Mouse (Mus musculus): ENCODE measurements at regions not wholly inside any gene's neighbourhood (a gene's known extent, or its start where the extent isn't known, plus 50 kb on each side); places are given as distances from the start of the nearest gene placed in this dataset.

DNA sequence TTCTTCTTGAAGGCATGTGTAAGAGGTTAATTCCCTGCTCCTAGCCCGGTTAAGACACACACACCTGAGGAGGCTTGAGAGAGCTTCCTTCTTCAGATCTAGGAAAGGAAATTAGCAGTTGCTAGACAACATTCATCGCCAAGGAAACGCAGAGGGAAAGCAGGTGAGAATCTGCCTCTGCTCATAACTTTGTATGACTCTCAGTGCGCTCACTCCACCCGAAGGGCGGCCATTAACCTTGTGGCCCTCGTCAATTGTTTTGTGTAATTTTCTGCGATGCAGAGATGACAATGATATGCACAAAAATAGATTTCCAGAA is 105.3 kb upstream of the Sgk1 start:
- no peak for DNase-seq

DNA sequence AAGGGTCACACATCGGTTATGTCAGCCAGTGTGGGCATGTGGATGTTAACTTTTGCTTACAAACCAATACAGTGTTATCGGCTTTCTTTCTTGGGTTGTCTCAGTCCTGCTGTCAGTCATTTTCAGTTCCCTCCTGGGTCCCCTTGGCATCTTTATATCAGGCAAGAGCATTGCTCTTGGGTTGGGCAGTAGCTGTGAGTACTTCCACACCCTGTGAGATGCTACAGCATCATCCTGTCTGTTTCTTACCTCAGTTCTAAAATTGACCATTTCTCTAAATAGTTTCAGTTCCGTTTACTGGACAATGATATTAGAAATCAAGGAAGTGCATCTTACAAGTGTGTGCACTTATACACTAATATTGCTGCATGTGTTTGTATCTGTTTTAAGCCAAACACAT is 104.9 kb upstream of the Sgk1 start:
- DNase-seq = no peak

DNA sequence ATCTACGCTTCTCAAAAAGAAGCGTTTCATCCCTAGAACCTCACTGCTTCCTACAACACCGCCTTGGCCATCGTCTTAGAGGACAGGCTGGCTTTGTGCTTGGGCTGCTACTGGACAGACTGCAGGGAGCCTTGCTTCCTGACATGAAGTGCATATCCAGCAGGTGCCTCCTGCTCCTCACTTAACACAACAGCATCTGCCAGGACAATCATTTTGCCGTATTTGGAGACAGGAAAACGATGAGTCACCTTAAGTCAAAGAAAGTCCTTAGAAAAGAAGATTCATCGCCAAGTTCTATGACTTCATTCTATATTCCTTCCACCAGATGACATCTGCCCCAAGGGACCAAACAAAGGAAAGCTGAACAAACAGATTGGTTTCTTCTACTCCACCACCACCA is 98.5 kb upstream of the Sgk1 start:
- DNase-seq = peak; percentile 31 to 84

DNA sequence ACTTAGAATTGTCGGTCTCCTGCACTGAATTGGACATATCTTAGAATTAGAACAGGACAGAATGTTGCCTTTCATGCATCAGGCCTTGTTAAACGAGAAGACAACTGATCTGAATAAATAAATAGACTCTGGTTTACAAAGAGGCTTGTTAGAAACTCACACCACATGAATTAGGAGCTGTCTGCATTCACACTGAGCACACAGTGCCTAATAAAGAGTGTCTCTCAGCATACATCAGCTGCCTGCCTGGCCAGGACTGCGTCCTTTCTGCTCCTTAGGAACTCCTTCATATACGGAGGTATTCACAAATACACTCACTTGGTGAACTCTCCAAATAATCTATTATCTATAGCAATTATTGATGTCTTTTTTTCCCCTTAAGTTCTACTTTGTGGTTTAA is 96.9 kb upstream of the Sgk1 start:
- no peak for DNase-seq

DNA sequence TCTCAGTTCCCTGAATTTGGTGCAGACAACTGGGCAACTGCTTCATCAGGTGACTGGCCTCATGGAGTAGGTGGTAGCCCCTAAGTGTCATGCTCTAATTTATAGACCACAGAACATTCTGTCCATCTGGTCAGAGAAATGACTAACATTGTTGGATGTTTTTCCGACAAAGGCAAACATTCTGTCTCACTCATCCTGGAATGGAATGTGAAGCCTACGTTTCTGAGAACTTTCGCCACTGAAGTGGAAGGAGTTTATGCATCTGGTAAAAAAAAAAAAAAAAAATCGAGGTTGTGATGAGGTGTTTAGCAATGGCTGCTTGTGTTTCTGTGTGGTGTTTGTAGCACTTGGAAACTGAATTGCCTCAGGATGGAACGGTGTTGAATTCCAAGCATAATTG is 96.2 kb upstream of the Sgk1 start:
- no peak for DNase-seq

DNA sequence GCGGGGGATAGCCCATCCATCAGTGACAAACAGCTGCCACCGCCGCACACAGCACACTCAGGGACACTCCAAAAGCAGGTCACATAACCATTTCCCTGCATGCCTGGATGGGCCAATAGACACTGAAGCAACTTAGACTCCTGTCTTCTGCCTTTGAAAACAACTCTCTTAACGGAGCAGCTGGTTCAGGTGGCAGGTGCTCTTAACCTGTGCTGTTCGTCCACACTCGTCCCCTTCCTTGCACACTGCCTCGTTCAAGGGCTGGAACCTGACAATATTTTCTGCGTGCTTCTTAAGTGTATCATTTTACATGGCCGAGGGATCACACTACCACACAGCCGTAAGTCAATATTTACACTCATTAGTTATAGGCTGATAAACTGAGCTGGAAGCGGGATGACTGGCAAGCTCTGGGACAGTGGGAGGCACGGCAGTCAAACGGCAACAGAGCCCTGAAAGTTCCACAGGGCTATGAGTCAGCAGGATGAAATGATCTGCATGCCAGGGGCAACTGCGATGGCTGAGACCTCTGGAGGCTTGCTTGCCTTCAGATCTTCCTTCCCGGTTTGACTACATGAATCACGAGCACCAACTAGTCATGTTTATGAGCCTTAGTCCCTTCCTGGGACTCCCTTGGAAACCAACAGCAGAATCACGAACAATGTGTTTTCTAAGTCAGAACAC is 92.0 kb upstream of the Sgk1 start:
- DNase-seq = peak in 1 of 2 experiments; percentile 7

DNA sequence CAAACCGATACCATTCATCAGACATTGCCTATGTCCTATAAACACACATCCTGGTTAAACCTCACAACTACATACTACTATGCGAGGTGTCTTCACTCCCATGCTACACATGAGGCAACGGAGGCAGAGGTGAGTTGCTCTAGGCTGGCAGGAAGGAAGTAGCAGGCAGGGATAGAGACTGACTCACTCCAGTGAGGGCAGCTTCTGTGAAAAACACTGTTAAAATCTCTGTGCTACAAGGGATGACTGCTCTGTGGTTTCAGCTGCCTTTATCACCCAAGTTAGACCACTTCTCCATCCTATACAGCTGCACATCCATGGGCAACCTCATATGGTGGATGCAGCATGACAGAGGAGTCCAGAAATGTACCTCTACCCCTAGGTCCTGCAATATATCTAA is 91.0 kb upstream of the Sgk1 start:
- DNase-seq = no peak

DNA sequence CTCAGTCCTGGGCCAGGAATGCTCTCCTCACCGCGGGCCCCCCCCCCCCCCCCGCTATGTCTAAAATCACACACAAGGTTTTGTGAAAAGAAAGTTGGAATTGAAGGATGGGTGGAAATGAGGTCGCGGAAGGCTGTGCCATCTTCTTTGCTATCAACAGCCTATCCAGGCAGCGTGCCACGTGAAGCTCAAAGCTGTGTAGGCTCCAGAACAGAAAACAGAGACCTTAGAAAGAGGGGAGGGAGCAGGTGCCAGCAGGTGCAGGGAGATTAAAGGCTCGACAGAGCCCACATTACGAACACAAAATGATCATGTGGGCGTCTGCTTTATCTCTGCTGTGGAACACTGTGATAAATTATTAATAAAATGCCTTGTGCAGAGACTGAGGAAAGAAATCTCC is 89.6 kb upstream of the Sgk1 start:
- DNase-seq = no peak

DNA sequence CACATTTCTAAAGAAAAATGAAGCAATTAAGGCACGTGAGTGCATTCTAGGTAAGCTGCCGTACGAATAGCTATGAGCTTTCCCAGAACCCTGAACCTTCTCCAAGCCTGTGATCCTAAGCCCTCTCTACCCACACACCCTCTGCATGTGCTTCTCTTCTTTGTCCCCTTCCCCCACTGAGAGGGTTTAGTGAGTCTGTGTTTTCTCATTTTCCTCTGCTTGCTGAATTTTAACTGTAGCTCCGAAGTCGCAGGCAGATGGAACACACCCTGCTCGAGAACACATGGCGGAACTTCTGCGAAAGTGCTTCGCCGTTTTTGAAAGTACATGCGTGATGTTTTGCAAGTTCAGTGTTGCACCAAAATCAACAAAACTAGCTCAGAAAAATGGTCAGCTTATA is 88.3 kb upstream of the Sgk1 start:
- DNase-seq = no peak

DNA sequence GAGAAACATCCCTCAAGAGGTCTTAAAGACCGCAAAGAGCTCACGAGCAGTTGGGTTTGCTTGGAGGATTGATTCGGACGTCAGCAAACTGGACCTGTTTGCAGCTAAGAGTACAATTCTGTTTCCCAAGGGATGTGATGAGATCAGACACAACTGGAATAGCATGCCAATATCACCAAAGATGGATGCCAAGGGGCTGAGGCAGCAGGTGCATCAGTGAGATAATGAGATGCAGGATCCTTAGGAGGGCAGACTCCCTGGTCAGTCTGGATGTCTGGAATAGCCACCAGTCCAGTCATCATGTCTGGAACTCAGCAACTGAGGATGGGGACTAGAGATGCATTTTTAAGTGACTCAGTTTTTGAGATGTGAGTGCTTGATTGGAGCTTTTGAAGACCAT is 85.6 kb upstream of the Sgk1 start:
- DNase-seq = no peak

DNA sequence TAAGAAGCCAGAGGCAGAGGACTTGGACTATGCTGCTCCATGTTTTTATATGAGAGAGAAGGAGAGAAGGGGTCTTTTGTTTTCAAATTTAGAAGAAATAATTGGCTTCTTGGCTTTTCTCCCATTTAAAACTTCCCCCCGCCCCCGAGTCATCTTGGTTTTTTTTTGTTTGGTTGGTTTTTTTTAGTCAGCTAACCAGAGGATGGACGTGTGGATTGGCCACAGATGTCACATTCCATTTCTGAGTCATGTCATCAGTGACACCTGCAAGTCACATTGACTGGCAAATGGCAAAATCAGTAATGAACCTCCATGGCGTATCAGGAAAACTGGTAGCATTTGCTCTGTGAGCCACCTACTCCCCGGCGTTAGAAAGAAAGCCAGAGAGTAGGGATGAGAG is 83.9 kb upstream of the Sgk1 start:
- DNase-seq = no peak

DNA sequence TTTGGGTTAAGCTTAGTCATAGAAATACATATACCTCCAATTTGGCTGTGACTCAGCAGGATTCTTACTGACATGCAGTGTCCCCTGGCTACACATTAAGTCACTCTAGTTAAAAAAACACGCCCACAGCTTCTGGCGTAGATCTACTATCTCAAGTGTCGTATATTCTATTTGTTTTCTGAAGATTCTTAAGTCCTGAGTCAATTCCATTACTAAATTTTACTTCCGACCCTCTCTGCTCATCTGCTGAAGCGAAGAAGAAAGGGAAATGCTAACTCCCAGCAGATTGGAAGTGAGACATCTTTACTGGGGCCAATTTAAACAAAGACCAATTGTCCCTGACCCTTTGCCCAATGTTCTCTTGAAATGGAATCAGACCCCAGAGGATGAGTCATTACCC is 80.4 kb upstream of the Sgk1 start:
- DNase-seq = peak in 1 of 2 experiments; percentile 19

DNA sequence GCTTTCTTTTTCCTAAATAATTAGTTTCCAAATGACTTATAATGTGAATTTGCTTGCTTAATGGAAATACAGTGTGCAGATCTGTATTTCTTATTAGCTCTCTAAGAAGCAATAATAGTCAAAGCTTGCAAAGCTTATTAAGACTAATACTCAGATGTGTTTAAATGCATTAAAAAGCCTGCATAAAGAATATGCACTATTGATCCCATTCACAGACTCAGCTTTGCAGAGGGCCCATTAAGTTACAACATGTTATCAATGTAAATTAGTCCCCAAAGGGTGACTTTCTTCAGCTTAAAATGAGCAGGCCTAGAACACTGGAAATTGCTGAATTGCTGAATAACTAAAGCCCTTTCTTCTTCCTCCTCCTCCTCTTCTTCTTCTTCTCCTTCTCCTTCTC is 78.8 kb upstream of the Sgk1 start:
- DNase-seq = no peak

DNA sequence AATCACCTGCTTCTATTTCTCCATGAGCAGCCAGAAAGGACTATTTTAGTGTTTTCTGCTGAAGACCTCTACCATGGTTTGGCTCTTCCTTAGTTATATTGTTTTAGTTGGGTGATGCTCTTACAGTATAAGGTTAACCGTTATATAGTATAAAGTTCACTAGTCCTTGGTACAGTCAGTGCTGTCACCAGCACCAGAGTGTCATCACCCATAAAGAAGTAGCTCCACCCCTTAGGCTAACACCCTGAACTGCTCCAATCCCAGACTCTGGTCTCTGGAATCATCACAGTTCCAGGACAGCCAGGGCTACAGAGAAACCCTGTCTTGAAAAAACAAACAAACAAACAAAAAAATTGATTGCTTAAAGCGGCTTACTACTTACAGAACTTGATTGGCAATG is 77.2 kb upstream of the Sgk1 start:
- DNase-seq = no peak

DNA sequence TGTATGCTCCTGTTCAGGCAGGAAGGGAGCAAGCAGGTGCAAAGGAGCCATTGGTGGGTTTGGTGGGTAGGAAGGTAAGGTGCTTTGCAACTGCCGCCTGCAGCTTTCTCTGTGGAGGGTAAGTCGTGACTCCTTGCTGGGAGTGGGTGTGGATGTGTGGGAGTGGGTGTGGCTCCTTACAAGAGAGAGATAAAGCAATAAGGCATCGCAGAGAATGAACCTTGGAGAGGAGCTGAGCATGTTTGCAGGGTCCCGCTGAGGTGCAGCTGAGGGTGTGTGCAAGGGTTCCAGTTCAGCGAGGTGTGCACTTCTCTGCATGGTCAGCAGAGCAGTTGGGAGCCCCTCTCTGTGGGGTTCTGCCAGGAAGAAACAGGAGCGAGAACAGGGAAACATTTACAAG is 76.4 kb upstream of the Sgk1 start:
- DNase-seq = no peak

DNA sequence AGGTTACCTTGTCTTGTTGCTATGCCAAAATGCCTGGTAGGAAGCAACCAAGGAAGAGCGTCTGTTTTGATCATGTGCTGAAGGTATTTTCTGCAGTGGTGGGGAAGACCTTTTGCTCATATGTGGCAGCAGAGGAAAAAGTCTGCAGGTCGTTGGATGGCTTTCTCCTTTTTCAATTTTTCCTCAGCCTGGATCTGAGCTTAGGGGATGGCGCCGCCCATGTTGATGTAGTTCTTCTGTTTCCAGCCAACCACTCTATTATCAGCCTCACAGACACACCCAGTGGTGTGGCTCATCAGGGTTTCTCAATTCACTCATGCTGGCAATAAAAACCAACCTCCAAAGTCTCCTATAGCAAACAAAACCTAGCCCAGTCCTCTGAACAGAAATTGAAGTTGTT is 75.3 kb upstream of the Sgk1 start:
- no peak for DNase-seq

DNA sequence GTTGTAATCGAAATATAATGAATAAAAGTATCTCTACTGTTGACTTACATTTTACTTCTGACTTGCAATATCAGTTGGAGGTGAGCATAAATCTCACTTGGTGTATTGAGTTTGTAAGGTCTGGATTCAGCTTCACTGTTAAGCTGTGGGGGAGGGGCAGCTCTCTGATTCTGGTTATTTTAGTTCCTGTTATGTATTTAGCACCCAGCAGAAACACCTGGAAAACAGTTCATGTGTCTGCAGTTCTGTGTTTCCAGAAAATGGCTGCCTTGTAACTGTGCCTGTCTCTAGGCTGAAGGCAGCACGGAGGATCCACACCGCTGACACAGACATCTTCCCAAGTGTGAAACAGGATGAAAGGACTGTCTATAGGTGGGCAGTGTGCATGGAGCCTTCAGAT is 62.3 kb upstream of the Sgk1 start:
- DNase-seq = no peak

DNA sequence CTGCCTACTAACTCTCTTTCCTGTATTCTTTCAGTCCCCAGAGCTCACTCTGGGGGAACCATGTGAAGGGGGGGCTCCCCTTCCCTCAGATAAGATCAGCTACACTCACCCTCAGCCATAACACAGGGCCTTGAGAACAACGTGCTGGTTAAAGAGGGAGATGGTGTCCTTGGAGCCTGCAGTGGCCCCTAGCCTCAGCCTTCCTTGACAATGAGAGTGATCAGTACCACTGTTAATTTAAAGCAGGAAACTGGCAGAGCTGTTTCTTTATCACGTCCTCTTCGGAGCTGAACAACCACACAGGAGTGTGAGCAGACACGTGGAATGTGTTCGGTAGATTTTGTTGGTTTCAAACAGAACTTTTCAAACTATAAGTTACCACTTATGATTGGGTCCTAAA is 60.6 kb upstream of the Sgk1 start:
- no peak for DNase-seq

DNA sequence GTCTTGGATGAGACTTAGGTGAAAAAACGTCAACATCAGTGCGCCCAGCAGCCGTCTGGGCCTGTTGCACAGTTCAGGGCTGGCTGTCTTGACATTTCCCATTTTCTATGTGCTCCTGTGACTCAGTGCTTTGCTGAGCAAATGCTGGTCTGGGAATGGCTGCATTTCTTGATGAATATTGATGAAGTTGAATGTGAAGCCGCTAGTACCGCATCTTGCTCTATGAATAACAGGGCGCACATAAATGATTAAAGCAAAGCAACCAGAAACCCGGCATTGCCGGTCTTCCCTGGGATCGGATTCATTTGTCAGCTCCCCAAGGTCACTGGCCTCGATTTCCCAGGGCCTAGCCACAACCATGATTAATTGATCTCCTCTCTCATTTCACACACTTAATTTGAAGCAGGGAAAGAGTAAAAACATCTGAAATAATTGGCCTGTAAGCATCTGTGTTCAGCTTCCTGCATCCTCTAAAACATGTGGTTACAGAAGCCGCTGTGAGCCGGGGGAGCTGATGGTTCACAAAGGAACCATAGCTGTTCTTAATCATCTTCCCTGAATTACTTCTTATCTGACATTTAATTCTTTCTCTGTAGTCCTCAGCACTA is 57.5 kb upstream of the Sgk1 start:
- no peak for DNase-seq

DNA sequence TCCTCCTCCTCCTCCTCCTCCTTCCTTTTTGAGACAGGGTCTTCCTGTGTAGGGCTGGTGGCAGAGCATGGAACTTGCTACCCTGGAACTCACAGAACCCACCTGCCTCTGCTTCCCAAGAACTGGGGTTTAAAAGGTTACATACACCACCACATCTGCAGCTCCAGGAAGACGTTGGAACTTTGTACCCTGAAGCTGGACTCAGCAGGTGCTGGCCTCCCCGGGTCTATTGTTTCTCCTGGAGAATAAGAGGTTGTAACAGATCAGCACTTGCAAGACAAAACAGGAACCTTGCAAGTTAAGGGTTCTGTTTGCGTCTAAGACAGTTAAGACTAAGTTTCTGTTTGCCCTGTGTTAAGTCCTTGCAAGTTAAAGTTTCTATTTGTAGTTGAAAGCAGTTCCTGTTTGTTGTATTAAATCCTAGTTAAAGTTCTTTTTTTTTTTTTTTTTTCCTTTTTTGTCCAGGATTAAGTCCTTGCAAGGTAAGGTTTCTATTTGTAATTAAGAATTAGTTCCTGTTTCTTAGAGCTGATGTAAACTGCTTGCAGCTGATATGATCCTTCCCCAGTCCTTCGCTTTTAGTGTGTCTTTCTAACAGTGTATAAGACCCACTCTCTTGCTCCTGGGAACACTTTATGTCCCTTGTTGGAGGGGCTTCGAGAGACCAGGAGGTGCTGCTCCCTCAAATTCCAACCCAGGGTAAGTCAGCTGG is 55.0 kb upstream of the Sgk1 start:
- no peak for DNase-seq

DNA sequence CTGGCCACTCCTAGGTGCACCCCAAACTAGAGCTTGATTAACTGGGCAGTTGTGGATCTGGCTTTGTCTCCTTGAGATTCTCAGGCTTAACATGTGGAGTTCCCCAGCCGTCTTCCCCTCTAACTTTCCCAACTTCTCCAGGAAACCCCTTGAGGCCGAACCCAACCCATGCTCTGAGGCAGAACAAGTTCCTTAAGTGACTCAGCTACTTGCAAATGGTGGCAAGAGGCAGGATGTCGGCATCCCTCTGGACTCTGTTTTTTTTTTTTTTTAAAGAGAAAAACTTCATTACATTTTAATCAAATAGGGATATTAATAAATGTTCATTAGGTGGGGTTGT is 54.5 kb upstream of the Sgk1 start:
- peak in 1 of 2 experiments; percentile 17 for DNase-seq

DNA sequence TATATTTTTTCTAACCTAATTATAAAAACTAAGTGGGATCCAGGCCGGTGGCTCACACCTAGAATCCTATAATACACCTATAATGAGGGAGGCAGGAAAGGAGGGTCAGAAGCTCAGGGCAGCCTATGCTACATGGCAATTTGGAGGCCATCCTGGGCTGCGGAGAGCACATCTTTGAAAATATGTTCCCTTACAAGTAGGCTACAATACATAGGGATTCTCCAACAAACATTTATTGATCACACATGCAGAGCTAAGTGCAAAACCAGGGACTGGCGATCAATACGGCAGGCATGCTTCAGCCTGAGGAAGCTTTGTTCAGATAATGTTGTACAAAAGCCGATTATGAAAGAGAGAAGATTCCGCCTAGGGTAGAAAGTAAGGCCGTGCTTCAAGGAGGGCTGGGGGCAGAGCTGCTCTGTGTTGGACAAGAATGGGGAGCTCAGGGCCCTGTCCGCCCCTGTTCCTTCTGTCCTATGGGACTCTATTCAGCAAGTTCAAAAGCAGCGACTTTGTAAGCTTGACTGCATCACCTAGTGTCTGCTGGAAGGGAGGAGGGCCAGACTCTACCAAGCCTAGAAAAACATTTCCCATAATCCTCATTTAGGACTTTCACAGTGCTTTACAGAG is 53.4 kb upstream of the Sgk1 start:
- no peak for DNase-seq

DNA sequence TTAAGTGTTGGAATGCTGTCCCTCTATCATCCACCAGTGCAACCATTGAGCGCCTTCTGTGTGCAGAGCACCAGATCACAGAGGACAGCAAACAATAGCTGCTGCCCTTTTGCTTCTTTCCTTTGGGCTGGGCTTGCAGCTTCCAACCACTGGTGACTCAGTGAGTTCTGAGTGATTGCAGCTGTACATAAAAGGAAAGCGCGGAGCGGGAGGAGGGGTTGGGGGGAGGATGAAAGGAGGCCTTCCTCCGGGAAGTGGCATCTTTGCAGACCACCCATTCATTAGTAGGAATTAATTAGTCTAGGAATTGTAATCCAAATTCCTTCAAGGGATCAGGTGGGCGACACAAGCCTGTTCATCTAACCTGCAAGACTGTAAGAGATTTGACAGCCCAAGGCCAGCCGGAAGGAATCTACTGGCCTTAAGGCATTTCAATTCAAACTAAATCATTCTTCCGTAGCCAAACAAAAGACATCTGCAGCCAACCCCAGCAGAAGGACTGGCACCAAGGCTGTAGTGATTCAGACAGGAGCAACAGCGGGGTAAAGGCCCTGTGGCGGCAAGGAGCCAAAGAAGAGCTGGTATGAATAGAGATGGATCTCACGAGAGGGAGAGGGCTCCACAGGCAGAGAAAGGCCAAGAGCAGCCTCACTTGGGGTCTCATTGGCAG is 52.8 kb upstream of the Sgk1 start:
- DNase-seq = peak in 1 of 2 experiments; percentile 22

All from heart, adult 18-20 months (tissue).